Mouse (Mus musculus): ENCODE data around the gene Tril. TPM values are rescaled to one million over a fixed set of nuclear protein-coding genes. Genes with fewer than 3 reads are reported as not detected.

Tril gene
- polyA plus RNA-seq, 1 experiment = not detected

DNA sequence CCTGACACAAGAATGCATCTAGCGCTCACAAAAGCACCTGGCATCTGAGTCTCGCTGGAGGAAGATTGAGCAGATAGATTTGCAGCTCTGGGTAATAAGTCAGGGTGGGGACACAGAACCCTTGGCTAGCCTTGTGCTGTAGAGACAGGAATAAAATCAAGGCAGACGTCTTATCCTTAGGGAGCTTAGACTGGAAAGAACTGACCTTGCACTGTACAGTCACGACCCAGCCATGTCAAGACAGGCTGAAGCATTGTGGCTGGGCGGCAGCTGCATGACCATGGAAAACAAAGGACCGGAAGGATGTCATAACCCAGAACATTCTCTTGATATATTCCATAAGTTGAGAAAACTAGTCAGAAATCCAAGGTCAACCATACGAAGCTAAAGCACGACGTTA is 11.8 kb downstream of the Tril start:
- H3K4me1 ChIP-seq (ENCODE audit: control insufficient read depth, insufficient read depth, low read length) = no peaks in the 10 kb centered on the region
- H3K27ac ChIP-seq (ENCODE audit: insufficient read depth, low read depth, low read length) = no peak overlapping the region
- H3K4me3 ChIP-seq (ENCODE audit: insufficient read depth, low read length) = no peak overlapping the region
- no peak for TF ChIP-seq CTCF (IDR thresholded peaks at IDR 0.05; ENCODE audit: low read depth, low read length)
- no peak for TF ChIP-seq POLR2A (IDR thresholded peaks at IDR 0.05; ENCODE audit: borderline replicate concordance, low read depth, low read length)

DNA sequence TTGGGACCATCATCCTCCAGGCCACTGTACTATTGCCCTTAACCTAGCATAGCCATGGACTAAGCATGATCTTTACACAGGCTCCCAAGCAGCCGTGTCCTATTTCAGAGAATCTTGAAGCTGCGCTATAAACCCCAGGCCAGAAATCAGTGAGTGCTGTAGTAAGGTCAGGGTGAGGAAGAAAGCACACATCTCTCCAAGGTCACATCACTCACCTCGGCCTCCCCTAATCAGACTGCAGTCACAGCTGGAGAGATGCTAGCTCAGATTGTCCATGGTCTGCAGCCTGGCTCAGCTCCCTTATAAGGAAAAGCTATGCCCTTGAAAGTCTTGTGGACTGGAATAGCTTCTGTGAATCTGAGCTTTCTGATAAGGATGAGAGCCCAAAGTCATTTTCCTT is 13.4 kb downstream of the Tril start:
- no peak for TF ChIP-seq CTCF (IDR thresholded peaks at IDR 0.05; ENCODE audit: low read depth, low read length)
- no peak for TF ChIP-seq POLR2A (IDR thresholded peaks at IDR 0.05; ENCODE audit: borderline replicate concordance, low read depth, low read length)

DNA sequence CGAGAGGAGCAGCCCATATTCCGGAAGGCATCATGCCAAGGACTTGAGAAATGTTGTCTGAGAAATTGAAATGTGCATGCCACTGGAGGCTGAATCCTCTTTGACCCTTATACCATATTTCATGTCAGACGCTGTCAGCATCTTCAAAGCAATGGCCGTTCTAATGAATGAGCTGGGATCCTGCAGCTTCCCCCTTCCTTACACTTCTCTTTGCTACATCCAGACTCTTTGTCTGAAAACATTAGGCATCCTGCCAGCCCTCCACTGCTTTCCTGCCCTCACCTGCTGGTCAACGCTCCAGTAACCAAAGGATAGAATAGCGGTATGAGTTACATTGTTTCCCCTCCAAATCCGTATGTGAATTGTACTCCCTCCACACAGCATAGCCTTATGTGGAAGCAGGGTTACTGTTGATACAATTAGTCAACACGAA is 14.0 kb downstream of the Tril start:
- Histone ChIP-seq H3K4me1 (ENCODE audit: control insufficient read depth, insufficient read depth, low read length) (peaks cover 12% of the 10 kb centered on the region), H3K4me3 (ENCODE audit: insufficient read depth, low read length) (no peak overlapping the region), H3K27ac (ENCODE audit: insufficient read depth, low read depth, low read length) (no peak overlapping the region)
- TF ChIP-seq POLR2A (IDR thresholded peaks at IDR 0.05; ENCODE audit: borderline replicate concordance, low read depth, low read length) (no peak), CTCF (IDR thresholded peaks at IDR 0.05; ENCODE audit: low read depth, low read length) (no peak)

More for the DNA sequence above, 13.4 kb downstream of the Tril start:
- no peak overlapping the region for H3K4me3 ChIP-seq (ENCODE audit: insufficient read depth, low read length)
- no peak overlapping the region for H3K27ac ChIP-seq (ENCODE audit: insufficient read depth, low read depth, low read length)
- peaks cover 8% of the 10 kb centered on the region for H3K4me1 ChIP-seq (ENCODE audit: control insufficient read depth, insufficient read depth, low read length)

DNA sequence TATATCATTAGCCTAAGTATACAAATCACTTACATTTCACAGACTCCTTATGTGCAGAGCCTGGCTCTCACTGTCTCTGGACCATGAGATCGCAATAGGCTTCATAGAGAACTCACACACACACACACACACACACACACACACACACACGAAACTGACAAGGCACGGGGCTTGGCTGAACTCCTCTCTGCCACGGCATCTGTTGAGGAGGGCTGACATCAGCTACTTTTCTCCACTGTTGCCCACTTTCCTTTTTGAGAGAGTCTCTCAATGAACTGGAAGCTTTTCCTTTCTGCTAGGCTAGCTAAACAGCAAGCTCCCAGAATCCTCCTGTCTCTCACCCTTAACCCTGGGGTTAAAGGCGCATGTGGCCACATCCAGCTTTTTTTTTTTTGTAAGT is 14.6 kb downstream of the Tril start:
- Histone ChIP-seq H3K4me3 (ENCODE audit: insufficient read depth, low read length) (no peak overlapping the region), H3K4me1 (ENCODE audit: control insufficient read depth, insufficient read depth, low read length) (peaks cover 15% of the 10 kb centered on the region), H3K27ac (ENCODE audit: insufficient read depth, low read depth, low read length) (no peak overlapping the region)
- no peak for TF ChIP-seq CTCF (IDR thresholded peaks at IDR 0.05; ENCODE audit: low read depth, low read length)
- no peak for TF ChIP-seq POLR2A (IDR thresholded peaks at IDR 0.05; ENCODE audit: borderline replicate concordance, low read depth, low read length)

DNA sequence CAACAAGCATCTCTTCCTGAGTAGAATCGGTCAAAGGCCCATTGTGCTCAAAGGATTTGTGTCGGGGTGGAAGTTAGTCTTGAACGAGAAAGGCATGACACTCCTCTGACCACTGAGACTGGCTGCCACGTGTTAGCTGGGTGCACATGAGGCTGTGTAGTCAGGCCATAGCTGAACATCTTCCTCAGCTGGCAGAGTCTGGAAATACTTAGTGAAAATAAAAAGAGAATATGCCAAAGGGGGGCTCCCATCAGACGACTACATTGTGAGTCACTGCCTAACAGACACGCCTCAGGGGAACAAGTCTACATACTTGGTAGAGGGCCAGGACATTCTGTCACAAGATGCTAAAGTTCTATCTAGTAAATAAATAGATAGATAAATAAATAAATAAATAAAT is 16.5 kb downstream of the Tril start:
- Histone ChIP-seq H3K4me1 (ENCODE audit: control insufficient read depth, insufficient read depth, low read length) (peaks cover 15% of the 10 kb centered on the region), H3K4me3 (ENCODE audit: insufficient read depth, low read length) (no peak overlapping the region), H3K27ac (ENCODE audit: insufficient read depth, low read depth, low read length) (no peak overlapping the region)
- no peak for TF ChIP-seq CTCF (IDR thresholded peaks at IDR 0.05; ENCODE audit: low read depth, low read length)
- TF ChIP-seq POLR2A (IDR thresholded peaks at IDR 0.05; ENCODE audit: borderline replicate concordance, low read depth, low read length) = no peak

DNA sequence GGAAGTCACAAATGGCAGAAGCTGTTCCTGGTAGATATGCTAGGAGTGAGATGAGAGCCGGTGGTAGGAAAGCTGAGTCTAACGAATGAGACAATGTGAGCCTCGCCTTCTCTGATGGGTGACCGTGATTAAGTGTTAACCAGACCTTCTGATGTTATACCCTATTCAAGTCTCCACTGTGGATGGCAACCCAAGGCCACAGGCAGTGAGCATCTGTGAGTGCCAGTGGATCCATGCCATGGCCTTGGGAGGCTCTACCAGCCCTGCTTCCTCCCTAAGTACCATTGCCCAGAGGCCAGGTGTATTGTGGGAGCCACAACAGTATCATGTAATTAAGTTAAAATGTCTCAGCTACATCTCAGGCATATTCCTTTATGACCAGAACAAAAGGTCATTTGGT is 17.1 kb downstream of the Tril start:
- H3K4me1 ChIP-seq (ENCODE audit: control insufficient read depth, insufficient read depth, low read length) = peaks cover 15% of the 10 kb centered on the region

DNA sequence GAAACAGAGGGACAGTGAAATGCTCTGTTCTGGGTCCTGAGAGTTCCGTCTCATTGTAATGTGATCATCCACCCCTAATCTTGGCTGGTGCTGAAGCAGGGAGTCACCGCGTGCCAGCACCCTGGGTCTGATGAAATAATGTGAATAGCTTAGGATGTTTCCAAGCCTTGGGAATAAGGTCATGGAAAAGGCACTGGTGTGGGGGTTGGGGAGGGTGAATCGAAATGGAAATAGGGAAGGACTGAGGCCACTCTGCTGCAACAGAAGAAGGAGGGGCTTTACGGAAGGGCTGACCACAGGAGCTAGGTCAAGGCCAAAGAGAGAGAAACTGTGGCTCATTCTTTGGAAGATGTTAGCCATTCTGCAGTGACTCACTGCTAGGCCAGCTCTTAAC is 18.7 kb downstream of the Tril start:
- no peak overlapping the region for H3K4me3 ChIP-seq (ENCODE audit: insufficient read depth, low read length)
- TF ChIP-seq CTCF (IDR thresholded peaks at IDR 0.05; ENCODE audit: low read depth, low read length) = no peak
- no peak for TF ChIP-seq POLR2A (IDR thresholded peaks at IDR 0.05; ENCODE audit: borderline replicate concordance, low read depth, low read length)
- H3K4me1 ChIP-seq (ENCODE audit: control insufficient read depth, insufficient read depth, low read length) = peaks cover 15% of the 10 kb centered on the region
- no peak overlapping the region for H3K27ac ChIP-seq (ENCODE audit: insufficient read depth, low read depth, low read length)

More for the DNA sequence above, 17.1 kb downstream of the Tril start:
- TF ChIP-seq POLR2A (IDR thresholded peaks at IDR 0.05; ENCODE audit: borderline replicate concordance, low read depth, low read length) (no peak), CTCF (IDR thresholded peaks at IDR 0.05; ENCODE audit: low read depth, low read length) (no peak)
- H3K4me3 ChIP-seq (ENCODE audit: insufficient read depth, low read length) = no peak overlapping the region
- H3K27ac ChIP-seq (ENCODE audit: insufficient read depth, low read depth, low read length) = no peak overlapping the region

DNA sequence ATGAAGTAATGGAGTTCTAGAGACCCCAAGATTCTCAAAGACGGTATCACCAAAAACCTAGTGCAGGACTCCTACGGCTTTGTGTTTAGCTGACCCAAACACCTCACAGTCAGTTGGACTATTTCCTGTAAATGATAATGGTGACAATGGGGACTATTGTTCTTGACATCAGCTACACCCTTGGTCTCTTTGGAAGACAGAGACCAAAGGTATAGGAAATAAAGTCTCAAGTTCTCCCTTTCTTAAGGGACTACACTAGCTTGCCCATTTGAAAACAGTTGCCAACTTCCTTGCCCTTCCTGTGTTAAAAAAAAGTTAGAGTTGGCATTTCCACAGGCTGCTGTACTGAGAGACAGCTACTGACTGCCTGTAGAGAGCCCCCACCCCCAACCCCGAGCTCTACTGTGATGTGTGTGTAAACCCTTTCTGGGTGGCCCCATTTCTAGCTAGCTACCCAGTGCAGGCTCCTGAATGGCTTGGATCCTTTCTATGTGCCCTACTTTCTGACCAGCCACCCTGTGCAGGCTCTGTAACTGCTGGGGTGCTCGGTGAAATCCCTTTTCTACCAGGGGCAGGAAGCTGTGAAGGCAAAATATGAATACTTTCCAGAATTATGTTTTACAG is 19.2 kb downstream of the Tril start:
- TF ChIP-seq CTCF (IDR thresholded peaks at IDR 0.05; ENCODE audit: low read depth, low read length) (no peak), POLR2A (IDR thresholded peaks at IDR 0.05; ENCODE audit: borderline replicate concordance, low read depth, low read length) (no peak)
- H3K4me1 ChIP-seq (ENCODE audit: control insufficient read depth, insufficient read depth, low read length) = peaks cover 15% of the 10 kb centered on the region
- no peak overlapping the region for H3K4me3 ChIP-seq (ENCODE audit: insufficient read depth, low read length)
- no peak overlapping the region for H3K27ac ChIP-seq (ENCODE audit: insufficient read depth, low read depth, low read length)

DNA sequence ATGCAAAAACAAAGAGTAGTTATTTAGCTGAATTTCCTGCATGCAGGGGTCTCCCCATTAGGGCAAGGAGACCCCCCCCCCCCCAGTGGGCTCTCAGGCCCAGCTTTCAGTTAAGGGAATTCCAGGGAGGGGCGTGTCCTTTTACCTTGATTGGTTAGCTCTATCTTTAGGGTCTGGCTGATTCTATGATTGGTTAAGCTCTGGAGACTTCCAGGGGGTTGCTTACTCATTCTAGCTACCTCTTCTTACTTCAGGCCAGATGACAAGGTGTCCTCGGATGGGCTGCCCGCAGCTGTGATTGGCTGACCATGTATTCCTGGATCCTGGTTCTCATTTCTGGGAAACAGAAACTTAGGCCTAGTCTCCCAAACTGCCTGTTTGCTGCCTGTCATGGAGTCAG is 21.8 kb downstream of the Tril start:
- H3K27ac ChIP-seq (ENCODE audit: insufficient read depth, low read depth, low read length) = no peak overlapping the region
- TF ChIP-seq POLR2A (IDR thresholded peaks at IDR 0.05; ENCODE audit: borderline replicate concordance, low read depth, low read length) (no peak), CTCF (IDR thresholded peaks at IDR 0.05; ENCODE audit: low read depth, low read length) (no peak)
- H3K4me1 ChIP-seq (ENCODE audit: control insufficient read depth, insufficient read depth, low read length) = peaks cover 15% of the 10 kb centered on the region
- no peak overlapping the region for H3K4me3 ChIP-seq (ENCODE audit: insufficient read depth, low read length)

DNA sequence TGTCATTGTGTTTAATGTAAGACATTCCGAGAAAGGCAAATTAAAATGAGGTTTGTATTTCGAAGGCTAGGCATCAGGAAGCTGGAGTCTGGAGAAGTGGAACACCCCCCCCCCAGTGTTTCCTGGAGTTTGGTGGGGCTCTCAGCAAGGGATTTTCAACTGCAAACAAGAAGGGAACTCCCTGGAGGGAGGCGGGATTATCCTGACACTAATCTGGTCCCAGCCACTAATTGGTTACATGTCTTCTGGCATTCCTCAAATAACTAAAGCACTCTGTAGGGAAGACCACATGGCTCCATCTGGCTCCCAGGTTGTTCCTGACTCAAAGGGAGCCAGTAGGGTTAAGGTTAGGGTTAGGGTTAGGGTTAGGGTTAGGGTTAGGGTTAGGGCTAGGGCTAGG is 23.8 kb downstream of the Tril start:
- Histone ChIP-seq H3K27ac (ENCODE audit: insufficient read depth, low read depth, low read length) (no peak overlapping the region), H3K4me3 (ENCODE audit: insufficient read depth, low read length) (no peak overlapping the region), H3K4me1 (ENCODE audit: control insufficient read depth, insufficient read depth, low read length) (peaks cover 5% of the 10 kb centered on the region)
- TF ChIP-seq POLR2A (IDR thresholded peaks at IDR 0.05; ENCODE audit: borderline replicate concordance, low read depth, low read length) (no peak), CTCF (IDR thresholded peaks at IDR 0.05; ENCODE audit: low read depth, low read length) (no peak)
